Mouse (Mus musculus) spleen, postnatal 36 days (tissue): ENCODE data around the gene Syk.

Experiments used
- DNase-seq, 2 experiments: peaks; one replicate each; pipeline ENCODE4 v3.0.0; 2022; ENCODE audit warnings: low spot score in 2 of 2, mixed read lengths in 1 of 2

The Syk gene

DNA sequence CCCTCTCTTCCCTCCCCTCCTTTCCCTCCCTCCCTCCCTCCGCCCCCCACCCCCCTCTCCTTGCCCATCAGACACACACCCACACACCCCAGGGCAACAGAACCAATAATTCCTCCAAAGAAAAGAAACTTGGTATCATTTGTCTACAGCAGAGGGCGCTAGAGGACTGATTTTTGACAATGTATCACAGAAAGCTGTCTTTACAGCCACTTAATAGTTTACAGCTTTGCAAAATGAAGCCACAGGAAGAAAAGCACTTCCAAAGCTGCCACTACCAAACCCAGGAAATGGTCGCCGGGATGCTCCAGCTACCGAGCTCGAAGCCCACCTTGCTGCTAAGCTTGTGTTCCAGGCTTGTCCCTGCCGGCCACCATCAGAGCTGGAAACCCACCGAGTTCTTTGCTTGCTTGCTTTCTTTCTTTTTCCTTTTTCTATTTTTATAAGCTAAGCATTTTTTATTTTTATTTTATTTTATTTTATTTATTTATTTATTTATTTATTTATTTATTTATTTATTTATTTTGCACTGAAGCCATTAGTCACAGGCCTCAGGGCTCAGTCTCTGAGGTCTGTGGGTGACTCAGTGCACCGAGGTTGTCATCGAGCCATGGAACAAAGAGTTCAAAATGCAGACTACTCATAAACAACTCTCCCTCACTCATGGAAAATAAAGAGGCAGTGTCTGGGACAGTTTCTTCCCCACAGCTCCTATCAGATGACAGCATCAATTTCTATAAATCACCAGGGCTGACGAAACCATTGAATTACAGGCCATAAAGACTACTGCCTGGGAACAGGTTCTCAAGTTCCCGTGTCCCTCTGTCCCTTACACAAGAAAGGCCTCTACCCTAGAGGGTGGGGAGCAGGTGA, 68.6 kb downstream of the Syk start:
- DNase-seq, result peak in 1 of 2 experiments; percentile 57

GRCm38 (mm10) chr13:52652253-52652628, 69.3 kb downstream of the Syk start:
- DNase-seq, result no peak

DNA sequence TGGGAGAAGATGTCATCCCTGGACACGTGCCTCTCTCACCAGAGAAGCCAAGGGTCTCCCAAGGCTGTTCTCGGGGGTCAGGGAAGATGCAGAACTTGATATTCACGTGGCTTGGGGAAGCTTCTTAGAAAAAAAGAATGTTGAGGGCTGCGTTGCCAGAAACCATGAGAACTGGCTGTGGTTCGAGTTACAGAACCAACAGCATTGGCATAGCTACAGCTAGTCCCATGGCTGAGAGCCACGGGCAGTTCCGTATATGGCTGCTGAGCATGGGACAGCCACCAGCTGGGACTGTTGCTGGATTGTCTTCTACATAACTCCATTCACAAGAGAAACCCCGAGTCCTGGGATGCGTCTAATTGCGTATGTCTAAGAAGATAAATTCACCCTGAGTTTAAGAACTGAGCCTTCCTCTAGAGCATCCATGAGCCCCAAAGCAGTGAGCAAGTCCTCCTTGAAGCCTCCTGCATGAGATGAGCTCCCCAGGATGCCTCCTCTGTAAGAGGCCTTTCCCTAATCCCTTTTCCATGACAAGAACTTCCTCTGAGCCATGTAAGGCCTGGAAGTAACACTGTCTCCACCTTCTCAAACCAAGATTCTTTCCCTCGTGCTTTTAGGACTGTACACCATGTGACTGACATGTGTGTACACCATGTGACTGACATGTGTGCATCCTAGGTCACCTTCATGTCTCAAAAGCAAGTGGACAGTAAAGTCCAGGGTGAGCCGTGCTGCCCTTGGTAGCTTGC, 71.3 kb downstream of the Syk start:
- no peak for DNase-seq

DNA sequence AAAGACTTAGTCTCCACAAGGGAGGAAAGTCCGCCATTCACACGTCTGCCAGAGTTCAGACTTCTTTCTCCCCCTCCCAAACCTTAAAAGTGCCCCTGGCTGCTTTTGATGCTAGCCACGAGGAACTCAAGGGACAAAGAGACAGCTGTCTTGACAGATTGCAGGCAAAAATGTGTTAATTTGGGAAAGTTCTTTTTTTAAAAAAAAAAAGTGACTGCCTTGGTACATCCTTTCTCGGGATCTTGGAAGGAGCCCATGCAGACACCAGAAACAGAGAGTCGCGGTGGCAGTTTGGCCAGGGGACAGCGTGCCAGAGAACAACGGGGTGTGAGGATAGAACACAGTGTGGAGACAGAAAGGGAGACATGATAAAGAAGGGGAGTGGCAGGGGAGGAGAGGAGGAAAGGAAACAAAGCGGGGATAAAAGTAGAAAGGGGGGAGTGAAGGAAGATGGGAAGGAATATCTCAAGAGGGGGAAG, 71.9 kb downstream of the Syk start:
- no peak for DNase-seq

DNA sequence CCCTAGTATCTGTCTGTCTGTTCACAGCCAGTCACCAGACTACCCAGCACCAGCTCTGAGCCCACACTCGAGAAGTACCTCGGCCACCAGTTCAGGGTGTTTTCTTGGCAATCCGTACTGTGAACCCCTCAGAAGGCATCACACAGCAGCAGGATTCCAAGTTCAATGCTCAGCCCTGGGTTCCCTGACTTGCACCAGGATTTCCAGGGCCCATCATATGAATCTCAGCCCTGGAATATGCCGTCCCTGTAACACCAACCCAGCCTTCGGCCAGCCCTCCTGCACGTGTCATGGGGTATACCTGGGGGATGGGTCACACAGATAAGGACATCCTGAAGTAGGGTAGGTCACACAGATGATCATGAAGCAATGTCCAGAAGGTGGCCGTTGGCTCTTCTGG, 75.0 kb downstream of the Syk start:
- no peak for DNase-seq

GRCm38 (mm10) chr13:52658477-52658876, 75.5 kb downstream of the Syk start:
- DNase-seq, result peak; percentile 38 to 52

DNA sequence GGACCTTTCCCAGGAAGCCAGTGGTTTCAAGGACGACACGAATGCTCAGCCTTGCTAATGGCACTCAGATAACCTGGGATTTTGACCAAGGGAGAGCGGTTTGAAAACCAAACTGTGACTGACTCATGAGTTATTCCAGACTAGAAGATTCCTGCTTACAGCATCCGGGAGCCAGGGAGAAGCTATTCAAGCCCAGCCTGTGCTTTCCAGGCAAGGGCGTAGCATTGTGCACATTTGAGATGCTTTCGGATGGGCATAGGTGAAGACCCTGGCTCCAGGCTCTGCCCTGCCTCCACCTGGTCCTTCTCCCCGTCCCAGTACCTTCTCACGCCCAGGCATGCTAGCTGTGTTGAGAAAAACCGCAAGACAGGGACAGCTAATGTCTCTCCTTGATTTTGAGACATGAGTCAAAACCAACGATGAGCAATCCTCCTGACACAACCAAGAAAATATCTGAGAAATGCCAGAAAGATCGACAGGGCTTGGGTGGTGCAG, 76.2 kb downstream of the Syk start:
- no peak for DNase-seq

DNA sequence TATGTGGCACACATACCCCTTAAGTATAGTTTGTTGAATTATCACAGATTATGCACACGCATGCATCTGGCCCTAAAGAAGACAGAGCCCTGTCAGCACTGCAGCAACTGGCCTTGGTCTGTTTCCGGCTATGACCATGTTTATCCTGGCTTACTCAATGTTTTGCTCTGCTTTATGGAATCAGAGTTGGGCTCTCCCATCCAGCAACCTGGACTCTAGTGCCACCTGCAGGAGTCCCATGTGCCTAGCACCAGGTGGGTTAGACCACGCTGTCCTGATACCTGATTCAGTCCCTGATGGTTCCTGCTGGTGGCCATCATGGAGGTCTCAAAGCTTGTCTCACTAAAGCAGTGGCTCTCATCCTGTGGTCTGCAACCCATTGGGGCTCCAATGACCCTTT, 86.9 kb downstream of the Syk start:
- no peak for DNase-seq

DNA sequence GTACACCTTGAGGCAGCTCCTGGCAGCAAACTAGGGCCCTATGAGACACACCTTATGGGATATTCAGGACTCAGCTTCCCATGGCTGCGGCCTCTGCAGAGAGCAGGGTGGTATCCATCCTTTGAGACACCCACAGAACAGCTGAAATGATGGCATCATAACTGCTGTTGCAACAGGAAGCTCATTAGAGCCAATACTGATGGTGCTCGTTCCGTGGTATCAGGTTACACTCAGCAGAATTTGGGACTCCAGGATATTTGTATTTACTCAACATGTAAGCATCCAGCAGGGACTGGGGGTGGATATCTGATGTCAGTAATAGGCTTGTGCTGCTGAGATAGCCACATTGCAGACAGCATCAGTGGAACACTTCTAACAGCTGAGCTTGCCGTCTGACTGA, 90.3 kb downstream of the Syk start:
- no peak for DNase-seq

DNA sequence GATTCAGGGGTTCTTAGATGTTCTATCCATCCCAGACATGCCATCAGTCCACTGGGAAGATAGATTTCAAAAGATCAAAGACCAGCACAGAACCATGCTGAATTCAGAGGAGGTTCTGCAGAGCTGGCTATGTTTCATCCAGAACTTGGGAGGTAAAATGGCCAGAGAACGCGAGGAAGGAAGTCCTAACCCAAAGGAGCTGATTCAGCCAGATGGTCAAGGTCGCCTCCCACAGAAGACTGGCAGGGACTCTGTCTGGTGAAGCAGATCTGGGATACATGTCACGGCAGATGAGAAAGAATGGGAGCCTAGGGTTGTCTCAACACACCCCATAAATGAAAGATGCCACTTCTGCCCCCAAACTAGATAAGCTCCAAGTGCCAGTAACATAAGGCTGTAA, 90.9 kb downstream of the Syk start:
- no peak for DNase-seq

- no peak for DNase-seq
Measured at GRCm38 (mm10) chr13:52674839-52675238, 91.9 kb downstream of the Syk start.

DNA sequence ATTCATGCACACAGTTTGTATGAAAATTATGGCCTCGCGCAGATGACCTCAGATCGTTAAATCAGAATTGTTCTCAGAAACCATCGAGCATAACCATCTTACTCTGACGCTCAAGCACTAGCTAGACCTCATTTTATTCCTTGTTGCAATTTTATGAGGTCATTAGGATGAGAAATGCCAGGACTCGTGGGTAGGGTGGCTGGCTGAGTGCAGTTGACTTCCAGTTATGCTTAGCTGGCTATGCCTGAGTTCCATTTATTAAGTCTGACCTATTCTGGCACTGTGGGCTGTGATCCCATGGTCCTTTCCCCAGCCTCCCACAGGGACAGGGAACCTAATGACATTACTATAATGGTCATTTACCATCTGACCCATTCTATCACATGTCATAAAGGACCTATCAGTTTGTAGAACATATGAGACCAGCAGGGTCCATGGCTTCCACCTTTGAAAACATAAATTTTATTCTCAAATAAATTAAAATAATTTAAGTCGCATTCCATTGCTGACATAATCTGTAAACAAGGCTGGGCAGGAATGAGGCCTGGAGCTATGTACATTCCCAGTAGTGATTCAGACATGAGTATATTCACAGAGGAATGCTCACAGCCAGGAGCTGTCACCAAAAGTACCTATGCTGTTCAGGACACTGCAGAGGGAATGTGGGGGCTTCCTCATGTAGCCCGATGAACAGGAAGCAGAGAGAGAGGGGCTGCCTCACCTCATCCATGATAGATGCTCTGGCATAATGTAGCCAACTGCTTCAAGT, 92.7 kb downstream of the Syk start:
- no peak for DNase-seq

- DNase-seq, result no peak
Measured at GRCm38 (mm10) chr13:52676671-52677445, 93.9 kb downstream of the Syk start.

DNA sequence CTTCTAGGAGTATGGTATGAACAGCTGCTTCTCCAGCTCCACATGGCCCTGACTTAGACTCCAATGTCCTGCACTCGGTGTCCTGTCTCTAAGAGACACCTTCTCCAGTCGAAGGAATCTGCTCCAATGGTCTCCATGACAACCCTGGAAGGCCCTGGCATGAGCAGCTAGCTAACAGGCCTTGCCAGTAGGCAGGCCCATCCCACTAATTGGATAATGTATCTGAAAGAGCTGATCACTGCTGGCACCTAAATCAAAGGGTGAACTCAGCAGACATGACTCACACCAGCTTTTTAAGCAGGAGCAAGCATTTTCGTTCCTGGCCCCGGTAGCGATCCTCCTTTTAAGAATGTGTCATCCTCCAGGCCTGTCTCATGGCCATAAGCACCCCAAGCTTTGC, 96.9 kb downstream of the Syk start:
- DNase-seq, result no peak

GRCm38 (mm10) chr13:52682107-52682506, 99.1 kb downstream of the Syk start:
- DNase-seq, result no peak

DNA sequence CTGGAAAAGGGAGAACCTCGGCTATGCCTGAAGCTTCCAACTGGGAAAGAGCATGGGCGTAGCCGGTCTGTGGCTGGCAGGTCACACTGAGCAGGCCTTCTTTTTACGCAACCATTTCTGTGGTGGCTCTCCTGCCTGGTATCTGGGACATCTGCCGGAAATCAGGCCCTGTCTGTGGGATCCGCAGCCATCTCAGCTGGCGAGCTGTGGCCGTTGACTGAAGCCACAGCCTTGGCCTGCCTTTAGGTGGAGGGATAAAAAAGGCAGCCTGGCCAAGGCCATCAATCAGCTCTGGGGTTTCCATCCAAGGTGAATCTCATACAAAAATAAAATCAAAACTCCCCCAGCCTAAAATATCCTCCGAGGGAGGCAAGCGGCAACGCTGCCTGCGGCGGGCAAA, 107.5 kb downstream of the Syk start:
- no peak for DNase-seq

GRCm38 (mm10) chr13:52692311-52692710, 109.3 kb downstream of the Syk start:
- DNase-seq, result no peak

DNA sequence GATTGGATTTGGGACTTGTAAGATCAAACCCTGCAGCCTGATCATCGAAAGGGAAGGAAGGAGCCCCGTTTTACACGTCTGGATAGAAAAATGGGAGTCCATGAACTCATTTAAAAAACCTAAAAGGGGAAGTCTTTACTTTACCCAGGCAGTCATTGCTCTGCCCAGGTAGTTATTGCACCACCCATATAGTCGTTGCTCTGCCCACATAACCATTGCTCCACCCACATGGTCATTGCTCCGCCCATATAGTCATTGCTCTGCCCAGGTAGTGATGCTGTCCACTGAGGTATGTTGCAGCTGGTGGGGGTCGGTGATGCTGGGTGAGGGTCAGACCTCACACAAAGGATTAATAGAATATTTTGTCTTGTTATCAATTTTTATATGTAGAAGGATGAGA, 111.9 kb downstream of the Syk start:
- no peak for DNase-seq
